Mouse (Mus musculus) lung, adult 2 months (tissue): ENCODE results near the gene Utf1. TPM values are rescaled to one million over a fixed set of nuclear protein-coding genes. Genes with fewer than 3 reads are reported as not detected.

Source experiments
- DNase-seq: peaks from one replicate; pipeline ENCODE4 v3.0.0; 2022
- H3K4me1 ChIP-seq: fragments of 200-500 bp; 2 replicates; pipeline ENCODE4 v1.6.1; 2011; ENCODE audit warnings: low read length; ENCODE audit not compliant: control insufficient read depth, insufficient read depth
- H3K4me3 ChIP-seq: fragments of 200-500 bp; replicated peaks from 2 replicates; pipeline ENCODE3; 2011; ENCODE audit warnings: low read depth, mild to moderate bottlenecking, control low read depth, low read length; ENCODE audit errors: extremely low read depth
- CTCF ChIP-seq: fragments of 200-500 bp; IDR thresholded peaks from 2 replicates; pipeline ENCODE4 v1.5.1; 2011; ENCODE audit warnings: mild to moderate bottlenecking, low read length, control low read depth; ENCODE audit not compliant: insufficient read depth
- POLR2A ChIP-seq: fragments of 200-500 bp; IDR thresholded peaks from 2 replicates; pipeline ENCODE4 v1.6.1; 2011; ENCODE audit warnings: low read depth, mild to moderate bottlenecking, control low read depth, low read length, borderline replicate concordance; ENCODE audit errors: extremely low read depth
- WGBS: fragments of 180-500 bp; shearing (Covaris S2); methylation state at CpG from one replicate; pipeline ENCODE4 v1.1.7; 2018; 5-methylcytosine and 5-hydroxymethylcytosine counted together
- polyA plus RNA-seq: library from polyadenylated mRNA; depleted of rRNA; stranded (reverse); fragments of >200 nt; gene quantifications from 2 replicates; pipeline ENCODE4 v1.2.3, GENCODE M21; 2012

The Utf1 gene
- polyA plus RNA-seq, 1 experiment, result not detected

DNA sequence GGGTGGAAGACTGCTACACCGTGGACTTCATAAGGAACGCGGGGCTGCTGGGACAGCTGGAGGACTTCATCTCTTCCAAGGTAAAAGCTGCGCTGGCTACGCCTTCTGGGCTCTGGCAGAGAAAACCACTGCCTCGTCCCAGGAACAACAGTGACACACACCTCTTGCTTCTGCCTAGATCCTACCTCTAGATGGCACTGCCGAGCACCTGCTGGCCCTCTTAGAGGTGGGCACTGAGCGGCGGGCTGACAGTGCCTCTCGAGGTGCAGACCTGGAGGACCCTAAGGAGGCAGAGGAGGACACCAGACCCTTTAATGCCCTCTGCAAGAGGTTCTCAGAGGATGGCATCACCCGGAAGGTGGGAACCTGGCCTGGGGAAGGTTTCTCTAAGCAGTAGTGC, 12.9 kb upstream of the Utf1 start:
- WGBS, result 16% methylated on average over 11 of the region's 11 CpGs
- Histone ChIP-seq H3K4me1 (no peaks in the 10 kb centered on the region), H3K4me3 (no peak overlapping the region)
- peak; percentile 48 for TF ChIP-seq CTCF
- TF ChIP-seq POLR2A, result no peak
- peak; percentile 12 for DNase-seq

DNA sequence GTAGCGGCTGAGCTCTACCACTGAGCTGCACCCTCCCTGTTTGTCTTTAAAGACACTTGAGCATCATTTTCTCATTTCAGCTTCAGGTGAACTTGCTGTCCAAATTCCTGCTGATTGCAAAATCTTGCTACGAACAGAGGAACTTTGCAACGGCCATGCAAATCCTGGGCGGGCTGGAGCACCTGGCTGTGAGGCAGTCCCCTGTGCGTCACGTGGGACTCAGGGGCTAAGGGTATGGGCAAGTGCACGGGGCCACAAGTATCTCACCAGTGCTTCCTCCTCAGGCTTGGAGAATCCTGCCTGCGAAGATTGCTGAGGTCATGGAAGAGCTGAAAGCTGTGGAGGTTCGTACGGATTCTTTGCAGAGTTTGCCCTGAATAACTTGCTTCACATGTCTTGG, 6.9 kb upstream of the Utf1 start:
- WGBS, result 77% methylated on average over 10 of the region's 10 CpGs

DNA sequence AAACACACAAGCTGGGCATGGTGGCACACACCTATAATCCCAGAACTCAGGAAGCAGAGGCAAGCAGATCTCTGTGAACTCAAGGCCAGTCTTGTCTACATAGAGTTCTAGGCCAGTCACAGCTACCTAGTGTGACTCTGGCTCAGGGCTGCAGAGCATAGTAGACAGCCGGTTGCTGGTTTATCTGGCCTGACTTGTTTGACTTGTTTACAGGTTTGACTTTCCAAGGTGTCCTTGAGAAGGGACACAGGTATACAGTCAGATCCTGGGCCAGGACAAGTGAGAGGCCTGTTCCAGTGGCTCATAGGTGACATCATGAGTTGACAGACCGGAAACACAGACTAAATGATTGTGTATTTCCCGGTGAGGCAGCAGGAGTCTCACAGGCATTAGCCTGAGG, 6.5 kb upstream of the Utf1 start:
- no peak for TF ChIP-seq CTCF
- no peak for TF ChIP-seq POLR2A
- 49% methylated on average over 3 of the region's 3 CpGs for WGBS
- no peak overlapping the region for H3K4me3 ChIP-seq
- H3K4me1 ChIP-seq, result no peaks in the 10 kb centered on the region
- DNase-seq, result no peak

More for the DNA sequence above, 6.9 kb upstream of the Utf1 start:
- Histone ChIP-seq H3K4me3 (no peak overlapping the region), H3K4me1 (no peaks in the 10 kb centered on the region)
- no peak for TF ChIP-seq CTCF
- no peak for DNase-seq

DNA sequence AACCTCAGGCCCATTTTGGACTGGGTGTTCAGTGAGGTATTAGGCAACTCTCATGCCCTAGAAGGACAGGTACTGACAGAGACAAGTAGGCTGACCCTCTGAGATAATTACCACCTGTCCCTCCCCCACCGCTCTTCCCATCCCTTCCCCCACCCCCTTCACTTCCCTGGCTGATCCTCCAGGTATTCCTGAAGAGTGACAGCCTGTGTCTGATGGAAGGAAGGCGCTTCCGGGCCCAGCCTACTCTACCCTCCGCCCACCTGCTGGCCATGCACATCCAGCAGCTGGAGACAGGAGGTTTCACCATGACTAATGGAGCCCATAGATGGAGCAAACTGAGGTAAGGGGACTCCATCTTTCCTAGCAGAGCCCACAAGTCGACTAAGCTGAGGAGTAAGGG, 5.8 kb upstream of the Utf1 start:
- 74% methylated on average over 5 of the region's 5 CpGs for WGBS
- H3K4me1 ChIP-seq, result no peaks in the 10 kb centered on the region
- H3K4me3 ChIP-seq, result no peak overlapping the region
- TF ChIP-seq CTCF (no peak), POLR2A (no peak)
- no peak for DNase-seq

DNA sequence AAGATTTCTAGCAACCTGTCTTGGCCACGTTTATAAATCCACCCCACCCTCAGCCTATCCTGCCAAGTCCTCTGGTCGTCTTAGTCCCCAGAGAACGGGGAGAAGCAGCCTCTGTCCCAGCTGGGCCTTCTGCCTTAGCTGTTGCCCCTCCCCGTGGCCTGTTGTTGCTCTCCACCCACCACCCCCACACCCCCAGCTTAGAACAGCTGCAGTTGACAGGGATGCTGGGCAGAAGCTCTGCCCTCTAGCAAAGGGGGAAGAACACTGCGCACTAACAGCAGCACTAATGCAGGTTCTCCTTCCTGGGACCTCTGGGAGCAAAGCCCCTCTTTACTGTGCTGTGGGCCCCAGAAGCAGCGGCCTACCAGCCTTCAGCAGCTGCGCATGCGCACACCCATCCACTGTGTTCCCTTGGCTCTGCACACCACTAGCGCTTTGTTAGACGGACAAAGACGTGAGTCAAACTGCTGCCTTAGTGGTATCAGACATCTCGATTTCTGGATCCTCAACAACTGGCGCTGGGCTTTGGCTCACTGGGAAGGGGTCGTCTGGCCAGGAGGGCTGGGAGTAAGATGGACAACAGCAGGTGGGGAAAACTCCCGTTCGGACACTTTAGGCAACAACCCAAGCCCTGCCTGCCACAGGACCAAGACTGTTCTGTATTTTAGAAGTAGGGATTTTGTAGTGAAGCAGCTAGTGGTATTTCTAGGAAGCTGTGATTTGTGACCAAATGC, 2.9 kb upstream of the Utf1 start:
- TF ChIP-seq POLR2A, result no peak
- no peak for TF ChIP-seq CTCF
- no peak for DNase-seq
- 61% methylated on average over 16 of the region's 16 CpGs for WGBS
- Histone ChIP-seq H3K4me1 (peaks cover 10% of the 10 kb centered on the region), H3K4me3 (no peak overlapping the region)

DNA sequence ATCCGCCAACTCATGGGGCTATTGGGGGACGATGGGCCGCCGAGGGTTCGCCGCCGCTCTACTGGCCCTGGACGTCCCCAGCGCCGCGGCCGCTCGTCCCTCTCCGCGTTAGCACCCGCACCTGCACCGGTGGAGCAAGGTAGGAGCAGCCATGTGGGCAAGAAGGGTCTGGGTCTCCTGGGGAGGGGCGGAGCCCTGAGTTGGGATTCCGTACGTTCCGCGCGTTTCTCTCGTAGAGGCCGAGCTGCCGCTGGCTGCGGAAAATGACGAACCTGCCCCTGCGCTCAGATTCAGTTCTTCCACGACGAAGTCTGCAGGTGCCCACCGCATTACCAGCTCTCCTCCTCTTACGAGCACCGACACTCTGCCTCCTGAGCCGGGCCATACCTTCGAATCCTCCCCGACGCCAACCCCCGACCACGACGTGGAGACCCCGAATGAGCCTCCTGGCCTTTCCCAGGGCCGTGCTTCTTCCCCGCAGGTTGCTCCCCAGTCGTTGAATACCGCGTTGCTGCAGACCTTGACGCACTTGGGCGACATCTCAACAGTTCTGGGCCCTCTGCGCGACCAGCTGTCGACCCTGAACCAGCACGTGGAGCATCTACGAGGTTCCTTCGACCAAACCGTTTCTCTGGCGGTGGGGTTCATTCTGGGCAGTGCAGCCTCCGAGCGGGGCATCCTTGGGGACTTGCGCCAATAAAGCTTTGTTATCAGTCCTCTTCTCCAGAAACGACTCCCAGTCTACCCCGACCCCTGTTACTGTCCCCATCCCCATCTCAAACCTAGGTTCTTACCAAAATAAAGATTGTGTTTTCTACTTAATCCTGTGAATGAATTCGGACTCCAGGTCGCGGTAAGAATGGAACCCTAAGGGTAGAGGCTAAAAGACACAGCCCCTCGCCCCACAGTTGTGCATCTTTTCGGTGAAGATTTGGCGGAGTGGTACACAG, 977 bp downstream of the Utf1 start:
- Histone ChIP-seq H3K4me1 (peaks cover 10% of the 10 kb centered on the region), H3K4me3 (no peak overlapping the region)
- WGBS, result 6% methylated on average over 68 of the region's 68 CpGs
- TF ChIP-seq CTCF (no peak), POLR2A (no peak)
- DNase-seq, result peak; percentile 8

DNA sequence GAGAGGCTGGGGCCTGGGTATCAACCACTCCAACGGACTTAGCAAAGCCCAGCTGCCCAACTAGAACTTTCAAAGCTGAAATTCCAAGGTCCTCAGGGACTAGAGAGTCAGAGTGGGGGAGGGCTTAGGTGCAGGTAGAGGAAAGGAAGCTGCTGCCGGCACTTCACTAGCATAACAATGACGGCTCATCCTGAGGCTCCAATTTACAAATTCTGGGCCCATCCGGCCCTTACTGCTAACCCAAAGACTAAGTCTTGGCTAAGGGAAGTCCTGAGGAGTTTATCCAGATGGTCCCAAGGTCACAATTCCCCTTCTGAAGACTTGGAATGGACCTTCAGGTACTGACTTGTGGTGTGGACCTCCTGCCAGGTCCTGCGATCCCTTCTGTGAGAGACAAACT, 1.9 kb downstream of the Utf1 start:
- Histone ChIP-seq H3K4me3 (no peak overlapping the region), H3K4me1 (peaks cover 10% of the 10 kb centered on the region)
- 39% methylated on average over 5 of the region's 5 CpGs for WGBS
- no peak for TF ChIP-seq CTCF
- no peak for TF ChIP-seq POLR2A
- DNase-seq, result no peak

DNA sequence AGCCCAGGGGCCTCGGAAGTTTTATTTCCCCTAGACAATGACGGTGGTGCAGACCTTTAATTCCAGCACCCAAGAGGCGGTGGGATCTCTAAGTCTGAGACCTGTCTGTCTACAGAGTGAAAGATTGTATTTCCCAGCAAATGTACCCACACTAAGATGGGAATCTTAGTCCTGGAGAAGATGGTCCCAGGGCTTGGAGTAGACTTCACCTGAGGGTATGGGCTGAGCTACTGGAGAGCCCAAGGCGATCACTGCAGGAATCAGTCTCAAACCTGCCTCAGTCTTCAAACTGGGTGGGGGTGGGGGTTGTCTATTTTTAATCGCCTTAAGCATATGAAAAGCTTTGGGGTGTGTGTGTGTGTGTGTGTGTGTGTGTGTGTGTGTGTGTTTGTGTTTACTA, 2.4 kb downstream of the Utf1 start:
- no peak for TF ChIP-seq POLR2A
- TF ChIP-seq CTCF, result no peak
- Histone ChIP-seq H3K4me1 (peaks cover 10% of the 10 kb centered on the region), H3K4me3 (no peak overlapping the region)
- no peak for DNase-seq
- WGBS, result 65% methylated on average over 5 of the region's 5 CpGs

DNA sequence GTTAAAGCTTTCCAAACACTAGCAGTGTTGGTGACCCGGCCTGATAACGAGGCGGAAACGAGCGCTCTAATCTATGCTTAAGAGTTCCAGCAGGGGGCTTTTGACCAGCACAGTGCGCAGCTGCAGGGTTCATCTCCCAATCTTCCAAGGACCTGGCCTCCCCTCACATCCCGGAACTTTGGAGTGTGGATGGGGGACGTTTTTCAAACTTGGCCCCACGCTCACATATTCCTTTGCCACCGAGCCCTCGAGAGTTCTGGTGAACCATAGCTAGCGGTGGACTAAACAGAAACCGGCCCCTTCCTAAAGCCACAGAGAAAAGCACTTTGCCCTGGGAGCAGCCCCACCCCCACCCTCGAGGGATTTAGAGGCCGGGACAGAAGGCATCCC, 6.3 kb downstream of the Utf1 start:
- no peaks in the 10 kb centered on the region for H3K4me1 ChIP-seq
- peak overlapping the region; percentile 64 for H3K4me3 ChIP-seq
- peak; percentile 23; the same call in 1 of the 2 replicates for TF ChIP-seq POLR2A
- peak; percentile 59 for TF ChIP-seq CTCF
- WGBS, result under 1% methylated on average over 15 of the region's 15 CpGs
- peak; percentile 39 for DNase-seq

DNA sequence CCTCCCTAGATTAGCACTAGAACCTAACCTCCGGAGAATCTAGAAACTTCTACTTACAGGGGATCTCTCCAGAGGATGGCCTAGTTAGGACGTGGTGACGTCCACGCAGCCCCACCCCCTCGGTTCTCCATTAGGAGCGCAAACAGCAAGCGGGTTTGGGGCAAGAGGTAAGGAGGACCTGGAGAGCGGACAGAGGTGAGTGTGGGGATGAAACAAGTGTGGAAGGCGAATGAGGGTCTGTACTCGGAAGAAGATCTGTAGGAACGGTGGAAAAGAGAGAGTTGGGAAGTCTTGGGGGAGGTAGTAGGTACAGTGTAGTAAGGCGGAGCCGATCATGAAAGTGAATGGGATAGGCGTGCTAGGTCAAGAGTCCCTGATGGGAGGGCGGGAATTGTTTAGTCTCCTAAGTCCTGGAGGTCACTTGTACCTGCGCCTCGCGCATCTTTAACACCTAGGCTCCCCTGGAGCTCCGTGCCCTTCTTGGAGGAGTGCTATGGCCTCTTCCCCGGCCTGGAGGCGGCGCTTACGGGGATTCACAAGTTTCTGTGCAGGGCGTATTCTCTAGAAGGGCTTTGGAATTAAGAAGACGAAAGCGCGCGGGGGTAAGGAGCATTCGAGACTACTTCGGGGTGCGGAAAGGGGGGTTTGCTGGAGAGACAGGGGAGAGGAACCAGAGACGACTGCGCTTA, 6.8 kb downstream of the Utf1 start:
- peak; percentile 57 for DNase-seq
- TF ChIP-seq POLR2A, result peak; percentile 17; the same call in 1 of the 2 replicates
- no peak for TF ChIP-seq CTCF
- Histone ChIP-seq H3K4me3 (peak overlapping the region; percentile 64), H3K4me1 (no peaks in the 10 kb centered on the region)
- WGBS, result 1% methylated on average over 33 of the region's 33 CpGs
